Mouse (Mus musculus) left cerebral cortex, adult 2 months (tissue): Measurements from ENCODE around the gene 4932438H23Rik. TPM values are rescaled to one million over a fixed set of nuclear protein-coding genes. Genes with fewer than 3 reads are reported as not detected.

Source experiments
- DNase-seq, 2 experiments: peaks; one replicate each; pipeline ENCODE4 v3.0.0; 2021 to 2022; ENCODE audit warnings: low spot score in 2 of 2, mixed read lengths in 1 of 2; ENCODE audit errors: extremely low spot score in 1 of 2
- H3K27ac ChIP-seq: fragments of 200-600 bp; 2 replicates; pipeline ENCODE4 v1.8.1; 2022
- H3K4me3 ChIP-seq: fragments of 200-600 bp; 2 replicates; pipeline ENCODE4 v1.8.1; 2022
- CTCF ChIP-seq: fragments of 200-600 bp; IDR thresholded peaks from 2 replicates; pipeline ENCODE4 v1.8.1; 2022; ENCODE audit warnings: antibody characterized with exemption, mild to moderate bottlenecking, moderate library complexity
- intact Hi-C: fragments of 180-260 bp; cut with DNase I; formaldehyde crosslinking; loops from one replicate; pipeline ENCODE4 v1.15.1; 2025
- total RNA-seq, 2 experiments: library from RNA; stranded (reverse); gene quantifications; 2 replicates each; pipeline ENCODE4 v1.2.3; 2021

4932438H23Rik gene
- total RNA-seq, 2 experiments from 2014 or later: 0.72 to 0.91 TPM

- intact Hi-C loops: no loop called here
Observed at GRCm38 (mm10) chr16:91123821-91124220, 28.9 kb upstream of the 4932438H23Rik start.

GRCm38 (mm10) chr16:91119879-91120278 lies 25.0 kb upstream of the 4932438H23Rik start:
- no peak for TF ChIP-seq CTCF
- intact Hi-C loops: no loop called here
- no peak for DNase-seq
- no peak overlapping the region for H3K27ac ChIP-seq
- no peak overlapping the region for H3K4me3 ChIP-seq

More at GRCm38 (mm10) chr16:91123821-91124220, 28.9 kb upstream of the 4932438H23Rik start:
- no peak overlapping the region for H3K27ac ChIP-seq
- no peak for DNase-seq
- no peak for TF ChIP-seq CTCF
- no peak overlapping the region for H3K4me3 ChIP-seq

DNA sequence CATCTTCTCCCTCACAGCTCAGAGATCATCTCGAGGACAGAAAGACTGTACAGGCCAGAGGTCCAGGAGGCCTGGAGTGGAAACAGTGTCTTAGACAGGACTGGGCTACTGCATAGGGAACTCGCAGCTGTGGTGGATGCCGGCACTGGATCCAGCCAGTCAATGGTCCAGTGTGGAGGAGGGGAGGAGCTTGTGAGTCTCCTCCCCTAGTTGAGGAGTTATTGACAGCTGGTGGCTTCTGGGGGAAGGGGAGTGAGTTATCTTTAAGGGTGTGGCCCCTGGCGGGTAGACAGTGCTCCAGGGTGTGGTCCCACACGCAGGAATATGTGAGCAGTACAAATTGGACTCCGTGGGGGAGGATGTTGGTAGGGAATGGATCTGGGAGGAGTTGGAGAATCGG lies 21.8 kb upstream of the 4932438H23Rik start:
- H3K27ac ChIP-seq: no peak overlapping the region
- intact Hi-C loops: no loop called here
- no peak overlapping the region for H3K4me3 ChIP-seq
- no peak for DNase-seq
- TF ChIP-seq CTCF: no peak

DNA sequence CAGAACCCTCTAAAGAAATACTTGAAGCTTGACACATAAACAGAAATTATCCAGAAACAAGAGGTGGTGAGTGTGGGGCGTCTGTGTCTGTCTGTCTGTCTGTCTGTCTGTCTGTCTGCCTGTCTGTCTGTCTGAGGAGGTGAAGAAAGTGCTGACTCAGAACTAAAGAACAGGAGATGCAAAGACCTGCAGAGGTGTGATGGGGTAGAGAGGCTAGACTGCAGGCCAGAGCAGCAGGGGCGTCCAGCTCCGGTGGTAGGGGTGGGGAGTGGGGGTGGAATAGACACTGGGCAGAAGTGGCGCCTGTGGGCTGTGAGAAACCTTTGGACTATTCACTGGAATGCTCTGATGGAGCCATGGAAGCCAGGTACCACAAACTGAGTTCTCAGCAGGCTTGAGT lies 21.1 kb upstream of the 4932438H23Rik start:
- TF ChIP-seq CTCF: no peak

DNA sequence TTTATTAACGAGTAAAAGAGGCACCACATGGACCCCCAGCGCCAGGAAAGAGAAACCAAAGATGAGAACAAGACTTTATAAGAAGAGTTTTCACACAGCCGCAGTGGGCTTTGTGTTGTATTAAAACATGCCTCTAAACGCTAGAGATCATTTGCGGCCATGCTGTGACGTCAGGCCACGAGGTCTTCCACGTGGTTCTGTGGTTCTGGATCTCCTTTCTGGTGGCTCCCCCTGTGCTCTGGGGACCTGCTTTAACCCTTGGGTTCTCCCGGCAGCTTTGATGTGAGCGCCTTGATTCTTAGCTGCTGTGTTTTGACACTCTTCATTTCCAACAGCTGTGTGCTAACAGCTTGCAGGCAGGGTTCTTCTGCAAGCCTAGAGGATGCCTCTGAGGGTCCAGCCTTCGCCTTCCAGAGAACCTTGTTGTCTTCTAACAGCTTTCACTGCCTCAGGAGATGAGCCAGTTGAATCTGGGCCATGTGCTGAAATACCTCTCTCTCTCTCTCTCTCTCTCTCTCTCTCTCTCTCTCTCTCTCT lies 16.1 kb upstream of the 4932438H23Rik start:
- Histone ChIP-seq H3K27ac (no peak overlapping the region), H3K4me3 (no peak overlapping the region)
- no peak for TF ChIP-seq CTCF
- intact Hi-C loops: no loop called here
- DNase-seq: no peak

More for the DNA sequence above, 21.1 kb upstream of the 4932438H23Rik start:
- intact Hi-C loops: no loop called here
- no peak for DNase-seq
- Histone ChIP-seq H3K27ac (no peak overlapping the region), H3K4me3 (no peak overlapping the region)

DNA sequence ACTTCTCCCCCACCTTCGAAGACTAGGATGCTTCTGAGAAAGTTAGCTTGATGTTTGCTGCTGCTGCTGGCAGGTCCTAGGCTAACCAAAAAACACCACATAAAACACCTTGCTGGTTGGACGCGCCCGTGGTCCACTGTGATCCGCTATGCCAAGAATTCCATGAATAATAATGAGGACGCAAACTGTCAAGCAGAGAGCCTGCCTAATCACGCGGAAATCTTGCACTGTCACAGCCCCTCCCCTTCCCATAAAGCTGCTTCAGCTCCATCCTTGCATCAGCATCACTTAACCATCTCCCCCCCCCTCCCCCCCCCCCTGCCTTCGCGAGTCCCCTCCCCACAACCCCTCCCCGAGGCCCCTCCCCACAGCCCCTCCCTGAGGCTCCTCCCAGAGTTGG lies 12.7 kb upstream of the 4932438H23Rik start:
- no peak overlapping the region for H3K27ac ChIP-seq
- TF ChIP-seq CTCF: no peak
- intact Hi-C loops: no loop called here
- no peak for DNase-seq
- no peak overlapping the region for H3K4me3 ChIP-seq

GRCm38 (mm10) chr16:91105481-91106051 lies 10.6 kb upstream of the 4932438H23Rik start:
- Histone ChIP-seq H3K27ac (no peak overlapping the region), H3K4me3 (no peak overlapping the region)
- TF ChIP-seq CTCF: no peak
- no peak for DNase-seq
- intact Hi-C loops: no loop called here

DNA sequence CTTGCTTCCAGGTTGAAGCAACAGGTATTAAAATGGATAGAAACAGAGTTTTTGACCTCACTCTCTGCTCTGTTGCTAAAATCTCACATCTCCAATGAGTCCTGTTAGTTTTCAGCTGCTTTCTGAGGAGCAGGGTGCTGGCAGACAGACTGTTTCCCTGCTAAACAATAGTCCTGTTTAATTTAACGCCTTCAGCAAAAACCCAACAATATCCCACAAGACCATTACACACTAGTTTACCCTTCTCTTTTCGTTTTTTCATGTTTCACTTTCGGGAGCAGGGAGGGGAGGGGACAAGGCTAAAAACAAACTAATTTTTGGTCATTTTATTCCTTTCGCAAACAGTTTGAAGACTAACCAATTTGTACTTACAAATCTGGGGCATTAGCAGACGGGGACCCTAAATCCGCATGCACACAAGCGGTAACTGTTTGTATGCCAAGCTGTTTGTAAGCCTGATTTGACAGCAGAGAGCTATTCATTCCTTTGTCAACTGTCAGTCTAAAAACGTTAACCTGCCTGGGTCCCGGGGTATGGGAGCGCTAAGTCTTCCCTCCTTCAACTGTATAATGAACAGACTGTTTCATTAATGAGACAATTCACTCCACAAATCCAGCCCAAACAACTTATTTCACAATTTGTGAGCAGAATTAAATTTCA lies 10.0 kb upstream of the 4932438H23Rik start:
- Histone ChIP-seq H3K27ac (no peak overlapping the region), H3K4me3 (no peak overlapping the region)
- TF ChIP-seq CTCF: no peak
- intact Hi-C loops: no loop called here
- DNase-seq: no peak

DNA sequence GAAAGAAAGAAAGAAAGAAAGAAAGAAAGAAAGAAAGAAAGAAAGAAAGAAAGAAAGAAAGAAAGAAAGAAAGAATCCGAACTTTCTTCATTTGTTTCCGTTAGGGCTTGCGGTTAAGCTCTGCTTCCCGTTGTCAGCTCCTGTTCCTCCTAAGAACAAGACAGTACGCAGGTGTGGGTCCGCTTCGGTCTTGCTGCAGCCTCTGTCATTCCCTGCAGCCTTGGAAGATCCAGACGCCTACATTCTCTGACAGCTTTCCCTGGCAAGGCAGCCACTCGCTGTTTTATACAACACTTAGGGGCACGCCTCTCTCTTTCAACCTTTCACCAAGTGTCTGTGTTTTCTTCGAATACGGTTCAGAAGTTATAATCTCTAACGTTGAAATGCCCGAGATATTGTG lies 8.5 kb upstream of the 4932438H23Rik start:
- H3K27ac ChIP-seq: no peak overlapping the region
- intact Hi-C loops: no loop called here
- H3K4me3 ChIP-seq: no peak overlapping the region
- no peak for TF ChIP-seq CTCF
- no peak for DNase-seq

GRCm38 (mm10) chr16:91100484-91100883 lies 5.6 kb upstream of the 4932438H23Rik start:
- intact Hi-C loops: no loop called here
- no peak for DNase-seq
- H3K4me3 ChIP-seq: no peak overlapping the region
- no peak overlapping the region for H3K27ac ChIP-seq
- no peak for TF ChIP-seq CTCF

- Histone ChIP-seq H3K27ac (no peak overlapping the region), H3K4me3 (no peak overlapping the region)
- intact Hi-C loops: no loop called here
- no peak for TF ChIP-seq CTCF
- no peak for DNase-seq
Observed at GRCm38 (mm10) chr16:91099444-91100065, 4.6 kb upstream of the 4932438H23Rik start.

DNA sequence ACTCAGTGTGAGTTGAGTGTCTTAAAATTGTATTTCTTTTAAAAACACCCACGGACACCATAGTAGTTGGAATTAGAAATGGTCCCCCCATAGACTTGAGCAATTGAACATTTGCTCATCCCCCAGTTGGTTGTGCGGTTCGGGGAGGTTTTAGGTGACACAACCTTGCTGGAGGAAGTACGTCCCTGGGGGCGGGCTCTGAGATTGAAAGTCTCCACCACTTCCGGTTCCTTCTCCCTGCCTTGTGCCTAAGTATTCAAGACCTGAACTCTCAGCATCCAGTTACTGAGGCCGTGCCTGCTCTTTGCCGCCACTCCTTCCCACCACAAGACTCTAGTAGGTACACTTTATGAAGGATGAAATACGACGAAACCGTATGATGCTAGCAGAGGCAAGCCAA lies 2.9 kb upstream of the 4932438H23Rik start:
- Histone ChIP-seq H3K27ac (no peak overlapping the region), H3K4me3 (no peak overlapping the region)
- intact Hi-C loops: no loop called here
- DNase-seq: no peak
- no peak for TF ChIP-seq CTCF
